Mouse (Mus musculus) bone marrow macrophage, adult 2 months (primary cell): ENCODE results near the gene Hist1h4n.

Experiments used
- CTCF ChIP-seq: IDR thresholded peaks from 2 replicates; pipeline ENCODE4 v1.5.1; 2012; ENCODE audit warnings: low read depth, mild to moderate bottlenecking, low read length, moderate library complexity
- POLR2A ChIP-seq: IDR thresholded peaks from 2 replicates; pipeline ENCODE4 v1.6.1; 2012; ENCODE audit warnings: mild to moderate bottlenecking, low read depth, low read length, borderline replicate concordance

- TF ChIP-seq CTCF (no peak), POLR2A (no peak)
Observed at GRCm38 (mm10) chr13:21787760-21788593, 44.0 kb downstream of the Hist1h4n start.
